Mouse (Mus musculus): ENCODE data around the gene Smyd3.

DNA sequence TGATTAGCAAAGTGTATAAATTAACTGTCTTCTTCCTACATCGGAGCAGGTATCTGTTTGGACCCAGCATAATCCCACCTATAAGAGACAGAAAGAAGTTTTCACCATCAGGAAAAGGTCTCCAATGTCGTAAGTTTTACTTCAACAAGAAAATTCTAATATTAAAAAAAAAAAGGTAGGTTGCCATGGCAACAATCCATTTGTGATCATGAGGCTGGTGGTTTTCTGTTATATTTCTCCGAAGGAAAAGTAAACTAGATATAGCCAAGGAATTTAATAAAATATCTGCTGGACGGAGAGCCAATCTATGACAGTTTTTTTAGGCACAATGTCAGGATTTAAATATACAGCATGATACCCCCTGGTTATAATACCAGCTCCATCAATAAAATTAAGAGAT, 142.9 kb downstream of the Smyd3 start:
- TF ChIP-seq POLR2A (IDR thresholded peaks at IDR 0.05; ENCODE audit: borderline replicate concordance, extremely low read depth, insufficient read depth, insufficient read length, poor library complexity, severe bottlenecking) (no peak), CTCF (IDR thresholded peaks at IDR 0.05; ENCODE audit: borderline replicate concordance, extremely low read depth, insufficient read depth, insufficient read length) (no peak)
